Comparison of ENCODE assay signal across 8 mouse cellular contexts in genomic region chr6:29513284-29513683, GRCm38 (mm10). TPM values are rescaled to one million over a fixed set of nuclear protein-coding genes. Genes with fewer than 3 reads are reported as not detected.
DNase-seq lines count a peak whose midpoint lies in the region; ATAC-seq and TF ChIP-seq lines count a peak whose summit lies in the region.

No protein-coding gene starts in this region.

- H3K9ac ChIP-seq in forebrain, embryonic 13.5 days, result 0 out of 2 replicates have a peak overlapping the region, but pooled peaks have one; percentile 26
- peak overlapping the region; percentile 16; the same call in 1 of the 2 replicates for H3K9ac ChIP-seq in hindbrain, embryonic 14.5 days
- peak overlapping the region; percentile 28; the same call in 1 of the 2 replicates for H3K9ac ChIP-seq in limb, embryonic 14.5 days (ENCODE audit: low read depth, low read length, severe bottlenecking)
- no peak overlapping the region for H3K9ac ChIP-seq in midbrain, postnatal 0 days (replicated peaks; ENCODE audit: low read length, poor library complexity, severe bottlenecking)

- peak overlapping the region; percentile 9 for H3K4me3 ChIP-seq in forebrain, embryonic 13.5 days
- H3K4me3 ChIP-seq in hindbrain, embryonic 14.5 days (replicated peaks; ENCODE audit: low read length), result no peak overlapping the region; the same call in 1 of the 2 replicates
- peak overlapping the region; percentile 6; the same call in 1 of the 2 replicates for H3K4me3 ChIP-seq in limb, embryonic 14.5 days (replicated peaks; ENCODE audit: low read length)
- peak overlapping the region; percentile 17; the same call in 1 of the 2 replicates for H3K4me3 ChIP-seq in midbrain, postnatal 0 days (ENCODE audit: low read depth, low read length)

- peak; percentile 37 for DNase-seq in adrenal gland, postnatal 25 days
- DNase-seq in adrenal gland, adult 18-20 months (ENCODE audit: low spot score in 2 of 2), result no peak
- DNase-seq in hindbrain, embryonic 14.5 days (ENCODE audit: low spot score), result peak; percentile 62
- peak; percentile 85 for DNase-seq in limb, embryonic 14.5 days (ENCODE audit: low spot score)
- DNase-seq in midbrain, postnatal 0 days (ENCODE audit: low spot score), result peak; percentile 53
- DNase-seq in ovary, postnatal 10 days (ENCODE audit: low spot score), result no peak
- DNase-seq in cerebellum, adult 8-10 months, result no peak

- no peak for TF ChIP-seq POLR2A in limb, embryonic 14.5 days (IDR thresholded peaks at IDR 0.05; ENCODE audit: borderline replicate concordance, extremely low read depth, insufficient read depth, insufficient read length)

- peak overlapping the region; percentile 49 for H3K4me2 ChIP-seq in forebrain, embryonic 13.5 days
- H3K4me2 ChIP-seq in hindbrain, embryonic 14.5 days (replicated peaks), result peak overlapping the region; percentile 49
- peak overlapping the region; percentile 33 for H3K4me2 ChIP-seq in limb, embryonic 14.5 days (replicated peaks; ENCODE audit: low read depth, low read length, severe bottlenecking)
- peak overlapping the region; percentile 46 for H3K4me2 ChIP-seq in midbrain, postnatal 0 days (ENCODE audit: low read depth, low read length, poor library complexity, severe bottlenecking)

- no peak overlapping the region for H3K27ac ChIP-seq in forebrain, embryonic 13.5 days
- H3K27ac ChIP-seq in hindbrain, embryonic 14.5 days, result 0 out of 2 replicates have a peak overlapping the region, but pooled peaks have one; percentile 41
- H3K27ac ChIP-seq in limb, embryonic 14.5 days (replicated peaks; ENCODE audit: low read depth, low read length), result peak overlapping the region; percentile 26; the same call in 1 of the 2 replicates
- no peak overlapping the region for H3K27ac ChIP-seq in midbrain, postnatal 0 days (ENCODE audit: low read depth, low read length)

- peaks cover 33% of the 10 kb centered on the region for H3K27me3 ChIP-seq in forebrain, embryonic 13.5 days
- peaks cover 8% of the 10 kb centered on the region for H3K27me3 ChIP-seq in hindbrain, embryonic 14.5 days (ENCODE audit: control insufficient read depth, insufficient read depth, low read length)
- no peaks in the 10 kb centered on the region for H3K27me3 ChIP-seq in limb, embryonic 14.5 days (ENCODE audit: control insufficient read depth, insufficient read depth, low read length)
- H3K27me3 ChIP-seq in midbrain, postnatal 0 days (ENCODE audit: insufficient read depth, low read length), result peaks cover 7% of the 10 kb centered on the region; the same call in 1 of the 2 replicates

- ATAC-seq in forebrain, embryonic 13.5 days, result peak; percentile 45
- ATAC-seq in hindbrain, embryonic 14.5 days (ENCODE audit: low FRiP score), result peak; percentile 56
- ATAC-seq in limb, embryonic 14.5 days (ENCODE audit: low FRiP score, low read depth), result peak; percentile 77
- ATAC-seq in midbrain, postnatal 0 days (ENCODE audit: low FRiP score), result peak; percentile 48; the same call in 1 of the 2 replicates

- 1% methylated on average over 11 of the region's 11 CpGs for WGBS in forebrain, embryonic 13.5 days
- 1% methylated on average over 11 of the region's 11 CpGs for WGBS in hindbrain, embryonic 14.5 days
- 3% methylated on average over 11 of the region's 11 CpGs for WGBS in limb, embryonic 14.5 days
- under 1% methylated on average over 11 of the region's 11 CpGs for WGBS in midbrain, postnatal 0 days

- H3K4me1 ChIP-seq in forebrain, embryonic 13.5 days, result peaks cover 5% of the 10 kb centered on the region; the same call in 1 of the 2 replicates
- peaks cover 8% of the 10 kb centered on the region; the same call in 1 of the 2 replicates for H3K4me1 ChIP-seq in hindbrain, embryonic 14.5 days (replicated peaks; ENCODE audit: control insufficient read depth, insufficient read depth, low read length)
- peaks cover 19% of the 10 kb centered on the region for H3K4me1 ChIP-seq in limb, embryonic 14.5 days (ENCODE audit: control insufficient read depth, insufficient read depth, low read length)
- H3K4me1 ChIP-seq in midbrain, postnatal 0 days (ENCODE audit: insufficient read depth, low read length), result peaks cover 2% of the 10 kb centered on the region; the same call in 1 of the 2 replicates

- no peaks in the 10 kb centered on the region for H3K9me3 ChIP-seq in forebrain, embryonic 13.5 days (replicated peaks)
- H3K9me3 ChIP-seq in hindbrain, embryonic 14.5 days (ENCODE audit: control insufficient read depth, low read length), result no peaks in the 10 kb centered on the region
- no peaks in the 10 kb centered on the region for H3K9me3 ChIP-seq in limb, embryonic 14.5 days (ENCODE audit: control insufficient read depth, low read length)
- no peaks in the 10 kb centered on the region for H3K9me3 ChIP-seq in midbrain, postnatal 0 days (ENCODE audit: low read length)

- no peaks in the 10 kb centered on the region for H3K36me3 ChIP-seq in forebrain, embryonic 13.5 days (ENCODE audit: poor library complexity, severe bottlenecking)
- no peaks in the 10 kb centered on the region for H3K36me3 ChIP-seq in hindbrain, embryonic 14.5 days (replicated peaks; ENCODE audit: control insufficient read depth, insufficient read depth)
- no peaks in the 10 kb centered on the region for H3K36me3 ChIP-seq in limb, embryonic 14.5 days (ENCODE audit: control insufficient read depth, insufficient read depth, low read length)
- H3K36me3 ChIP-seq in midbrain, postnatal 0 days (ENCODE audit: insufficient read depth, low read length), result no peaks in the 10 kb centered on the region

- no peak for TF ChIP-seq CTCF in midbrain, postnatal 0 days (IDR thresholded peaks at IDR 0.05)

RNA-seq across cellular contexts. Expression of gene Kcp, which starts 5.5 kb away (rescaled TPM):
- 2.6 and 3.1 TPM in 2 replicates for total RNA-seq in adrenal gland, postnatal 25 days (2021)
- 1 to 10 TPM; 2.4 to 7.9 TPM for total RNA-seq in adrenal gland, adult 18-20 months (2021)
- 6.3 and 8.0 TPM in 2 replicates for polyA plus RNA-seq in forebrain, embryonic 13.5 days (2015; fragmentation: Nextera tagmentation; extraction: Ambion mirVana)
- 16.3 and 19.9 TPM in 2 replicates for polyA plus RNA-seq in hindbrain, embryonic 14.5 days (2014; fragmentation: Nextera tagmentation; extraction: Ambion mirVana)
- polyA plus RNA-seq in limb, embryonic 14.5 days (2012; rRNA removed), result 92.4 and 136 TPM in 2 replicates
- polyA plus RNA-seq in limb, embryonic 14.5 days (2014; fragmentation: Nextera tagmentation; extraction: Ambion mirVana), result 27.1 and 36.0 TPM in 2 replicates
- 16.3 and 27.0 TPM in 2 replicates for total RNA-seq in midbrain, postnatal 0 days (2014; rRNA removed)
- 8.9 and 9.0 TPM in 2 replicates for polyA plus RNA-seq in midbrain, postnatal 0 days (2015; fragmentation: Nextera tagmentation; extraction: Ambion mirVana)

RNA-seq across cellular contexts. Expression of gene Irf5, which starts 13.1 kb away (rescaled TPM):
- 2.6 and 4.6 TPM in 2 replicates for total RNA-seq in adrenal gland, postnatal 25 days (2021)
- 1 to 10 TPM; 7.3 to 8.6 TPM for total RNA-seq in adrenal gland, adult 18-20 months (2021)
- 1.0 and 1.2 TPM in 2 replicates for polyA plus RNA-seq in forebrain, embryonic 13.5 days (2015; fragmentation: Nextera tagmentation; extraction: Ambion mirVana)
- polyA plus RNA-seq in hindbrain, embryonic 14.5 days (2014; fragmentation: Nextera tagmentation; extraction: Ambion mirVana), result 1.5 and 1.7 TPM in 2 replicates
- 4.8 and 5.0 TPM in 2 replicates for polyA plus RNA-seq in limb, embryonic 14.5 days (2012; rRNA removed)
- 3.2 and 4.4 TPM in 2 replicates for polyA plus RNA-seq in limb, embryonic 14.5 days (2014; fragmentation: Nextera tagmentation; extraction: Ambion mirVana)
- total RNA-seq in midbrain, postnatal 0 days (2014; rRNA removed), result 3.2 and 3.5 TPM in 2 replicates
- 1.7 and 2.0 TPM in 2 replicates for polyA plus RNA-seq in midbrain, postnatal 0 days (2015; fragmentation: Nextera tagmentation; extraction: Ambion mirVana)

RNA-seq across cellular contexts. Expression of gene Atp6v1fnb, which starts 42.0 kb away (rescaled TPM):
- total RNA-seq in adrenal gland, postnatal 25 days (2021), result not detected in 2 replicates
- total RNA-seq in adrenal gland, adult 18-20 months (2021), result under 1 TPM in 1 of 2 experiments, not detected in 1; 0.93 TPM
- polyA plus RNA-seq in forebrain, embryonic 13.5 days (2015; fragmentation: Nextera tagmentation; extraction: Ambion mirVana), result 0.41 and 0.45 TPM in 2 replicates
- polyA plus RNA-seq in hindbrain, embryonic 14.5 days (2014; fragmentation: Nextera tagmentation; extraction: Ambion mirVana), result 0.70 TPM in 1 of 2 replicates, not detected in the other
- 0.12 TPM in 1 of 2 replicates, not detected in the other for polyA plus RNA-seq in limb, embryonic 14.5 days (2012; rRNA removed)
- 0.35 TPM in 1 of 2 replicates, not detected in the other for polyA plus RNA-seq in limb, embryonic 14.5 days (2014; fragmentation: Nextera tagmentation; extraction: Ambion mirVana)
- 2.6 TPM in 1 of 2 replicates, not detected in the other for total RNA-seq in midbrain, postnatal 0 days (2014; rRNA removed)
- polyA plus RNA-seq in midbrain, postnatal 0 days (2015; fragmentation: Nextera tagmentation; extraction: Ambion mirVana), result 0.32 and 0.72 TPM in 2 replicates

RNA-seq across cellular contexts. Expression of gene Atp6v1f, which starts 45.8 kb away (rescaled TPM):
- 195 TPM in 2 replicates for total RNA-seq in adrenal gland, postnatal 25 days (2021)
- 100 to 1,000 TPM; 231 to 238 TPM for total RNA-seq in adrenal gland, adult 18-20 months (2021)
- polyA plus RNA-seq in forebrain, embryonic 13.5 days (2015; fragmentation: Nextera tagmentation; extraction: Ambion mirVana), result 289 and 294 TPM in 2 replicates
- polyA plus RNA-seq in hindbrain, embryonic 14.5 days (2014; fragmentation: Nextera tagmentation; extraction: Ambion mirVana), result 319 and 346 TPM in 2 replicates
- 195 and 204 TPM in 2 replicates for polyA plus RNA-seq in limb, embryonic 14.5 days (2012; rRNA removed)
- 226 and 239 TPM in 2 replicates for polyA plus RNA-seq in limb, embryonic 14.5 days (2014; fragmentation: Nextera tagmentation; extraction: Ambion mirVana)
- total RNA-seq in midbrain, postnatal 0 days (2014; rRNA removed), result 262 and 302 TPM in 2 replicates
- polyA plus RNA-seq in midbrain, postnatal 0 days (2015; fragmentation: Nextera tagmentation; extraction: Ambion mirVana), result 361 and 388 TPM in 2 replicates

Comparison
In these comparisons a context has a peak if more than half of its experiments do, and no peak if none do; other contexts are left out.
1. DNase-seq: peak in adrenal gland, postnatal 25 days (single experiment), hindbrain, embryonic 14.5 days (single experiment), limb, embryonic 14.5 days (single experiment) and midbrain, postnatal 0 days (single experiment); none in adrenal gland, adult 18-20 months (0 of 2), ovary, postnatal 10 days (single experiment) and cerebellum, adult 8-10 months (single experiment).
2. H3K27ac ChIP-seq: peak in hindbrain, embryonic 14.5 days (single experiment) and limb, embryonic 14.5 days (single experiment); none in forebrain, embryonic 13.5 days (single experiment) and midbrain, postnatal 0 days (single experiment).
3. Peak in every context shown above with its lines, with median percentiles within 50 percentile points of each other: ATAC-seq and H3K4me2 ChIP-seq.